Mouse (Mus musculus) brain, embryonic 18.5 days (tissue): ENCODE data around the gene Ak1.

Experiments used
- DNase-seq: peaks from one replicate; pipeline ENCODE4 v3.0.0-alpha.2; 2012; ENCODE audit warnings: low read depth, low spot score

The Ak1 gene

GRCm38 (mm10) chr2:32628044-32628550 lies 6.5 kb downstream of the Ak1 start:
- DNase-seq = no peak

- no peak for DNase-seq
Measured at GRCm38 (mm10) chr2:32628729-32629128, 7.2 kb downstream of the Ak1 start.

GRCm38 (mm10) chr2:32629276-32629976 lies 7.9 kb downstream of the Ak1 start:
- DNase-seq = no peak

- DNase-seq = no peak
Measured at GRCm38 (mm10) chr2:32630036-32630435, 8.5 kb downstream of the Ak1 start.

- no peak for DNase-seq
Measured at GRCm38 (mm10) chr2:32631046-32631445, 9.5 kb downstream of the Ak1 start.

GRCm38 (mm10) chr2:32631737-32632394 lies 10.3 kb downstream of the Ak1 start:
- DNase-seq = no peak

GRCm38 (mm10) chr2:32633660-32634059 lies 12.1 kb downstream of the Ak1 start:
- no peak for DNase-seq

- DNase-seq = no peak
Measured at GRCm38 (mm10) chr2:32634277-32635105, 12.9 kb downstream of the Ak1 start.

GRCm38 (mm10) chr2:32636617-32637016 lies 15.1 kb downstream of the Ak1 start:
- DNase-seq = no peak

- DNase-seq = no peak
Measured at GRCm38 (mm10) chr2:32637778-32638281, 16.3 kb downstream of the Ak1 start.

GRCm38 (mm10) chr2:32639632-32640031 lies 18.1 kb downstream of the Ak1 start:
- DNase-seq = no peak

- DNase-seq = no peak
Measured at GRCm38 (mm10) chr2:32640550-32641051, 19.0 kb downstream of the Ak1 start.

- DNase-seq = no peak
Measured at GRCm38 (mm10) chr2:32641810-32642209, 20.3 kb downstream of the Ak1 start.

- DNase-seq = no peak
Measured at GRCm38 (mm10) chr2:32642813-32643212, 21.3 kb downstream of the Ak1 start.

- no peak for DNase-seq
Measured at GRCm38 (mm10) chr2:32644083-32644482, 22.5 kb downstream of the Ak1 start.

- DNase-seq = no peak
Measured at GRCm38 (mm10) chr2:32644799-32645475, 23.4 kb downstream of the Ak1 start.

GRCm38 (mm10) chr2:32645647-32646046 lies 24.1 kb downstream of the Ak1 start:
- no peak for DNase-seq

- no peak for DNase-seq
Measured at GRCm38 (mm10) chr2:32646379-32647056, 25.0 kb downstream of the Ak1 start, which contains the start of gene Eng. Gene Eng, plus strand, starts transcription at chr2:32646595.

GRCm38 (mm10) chr2:32647366-32647765 lies 25.8 kb downstream of the Ak1 start:
- no peak for DNase-seq

- no peak for DNase-seq
Measured at GRCm38 (mm10) chr2:32653764-32654163, 32.2 kb downstream of the Ak1 start.
